Mouse (Mus musculus) frontal cortex, adult (tissue): ENCODE results near the gene Pign.
A peak's percentile ranks its signal among the peaks of the same experiment; 100 is the strongest.

Source experiments
- ATAC-seq: cut with Nextera tagmentation; 2 replicates; pipeline ENCODE4 v1.9.2; 2017; ENCODE audit warnings: mild to moderate bottlenecking, moderate library complexity, mixed read lengths; ENCODE audit not compliant: low TSS enrichment

Pign gene

DNA sequence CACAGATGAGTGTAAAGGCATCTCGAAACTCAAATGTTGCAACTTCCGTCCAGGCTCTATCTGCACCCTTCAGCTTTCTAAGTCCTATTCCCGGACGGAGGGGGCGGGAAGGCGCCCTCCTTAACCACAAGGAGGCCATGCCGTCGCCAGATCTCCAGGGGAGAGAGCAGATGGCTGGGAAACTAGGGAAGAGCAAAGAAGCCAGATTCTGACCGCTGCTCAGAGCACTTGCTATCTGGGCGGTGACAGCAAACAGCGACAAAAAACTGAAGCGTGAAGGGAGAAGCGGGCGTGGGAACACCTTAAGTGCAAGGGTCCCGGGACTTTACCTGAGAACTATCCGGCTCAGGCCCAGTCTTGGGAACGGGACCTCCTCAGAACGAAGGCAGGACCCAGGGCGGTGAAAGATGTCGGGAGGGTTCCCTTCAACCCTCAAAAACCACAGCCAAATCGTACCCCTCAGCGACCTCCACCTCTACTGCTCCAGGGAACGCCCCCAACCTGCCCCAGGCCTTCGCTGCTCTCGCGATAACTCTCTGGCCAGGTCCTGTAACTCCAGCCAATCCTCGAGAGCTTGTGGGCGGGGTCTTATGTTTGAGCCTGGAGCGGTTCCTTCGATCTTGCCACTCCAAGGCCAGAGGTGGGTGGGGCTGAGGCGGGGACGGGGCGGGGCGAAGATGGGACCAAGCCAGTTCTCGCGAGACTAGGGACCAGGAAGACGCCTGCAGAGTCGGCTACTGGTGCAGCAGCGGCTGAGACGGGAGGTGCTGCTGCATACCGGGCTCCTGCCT lies at the start of gene Pign, which contains the start of gene Relch:
TSS of gene Pign (minus strand) at position 507 of the 791 bp plus-strand sequence.
TSS of gene Relch (plus strand) at position 691 of the 791 bp plus-strand sequence.
- peak; percentile 93 for ATAC-seq

DNA sequence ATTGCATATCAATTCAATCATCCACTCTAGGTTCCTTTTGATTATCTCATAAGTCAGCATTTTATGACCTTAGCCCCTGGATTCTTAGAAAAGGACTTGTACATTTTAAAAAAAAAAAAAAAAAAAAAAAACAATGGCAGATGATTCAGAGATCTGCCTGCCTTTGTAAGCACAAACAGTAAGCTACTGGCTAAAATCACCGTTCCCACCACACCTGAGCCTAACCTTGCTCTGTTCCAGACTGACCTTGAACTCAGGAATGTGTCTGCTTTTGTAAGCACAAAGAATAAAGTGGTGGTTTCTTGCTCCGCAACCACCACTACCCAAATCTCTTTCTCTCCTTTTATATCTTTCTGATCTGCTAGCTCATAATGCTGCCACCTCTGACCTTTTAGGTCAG lies 49.3 kb upstream of the Pign start:
- ATAC-seq: no peak

DNA sequence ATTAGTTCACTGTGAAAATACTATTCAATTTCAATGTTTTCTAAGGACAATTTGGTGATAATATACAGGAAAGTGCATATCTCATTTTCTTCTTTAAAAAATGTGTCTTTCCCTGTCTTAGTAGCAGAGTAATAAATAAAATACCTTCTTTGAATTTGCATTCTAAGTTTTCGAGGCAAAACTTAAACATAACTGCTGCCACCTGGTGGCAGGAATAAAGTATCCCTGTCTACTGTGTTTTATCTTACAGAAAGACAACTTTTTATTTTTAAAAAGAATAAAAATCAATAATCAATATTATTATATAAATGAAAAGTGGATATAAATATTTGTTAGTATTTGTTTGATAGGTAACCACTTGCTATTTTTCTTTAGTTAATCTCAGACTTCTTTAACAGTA lies 47.8 kb upstream of the Pign start:
- ATAC-seq: no peak

DNA sequence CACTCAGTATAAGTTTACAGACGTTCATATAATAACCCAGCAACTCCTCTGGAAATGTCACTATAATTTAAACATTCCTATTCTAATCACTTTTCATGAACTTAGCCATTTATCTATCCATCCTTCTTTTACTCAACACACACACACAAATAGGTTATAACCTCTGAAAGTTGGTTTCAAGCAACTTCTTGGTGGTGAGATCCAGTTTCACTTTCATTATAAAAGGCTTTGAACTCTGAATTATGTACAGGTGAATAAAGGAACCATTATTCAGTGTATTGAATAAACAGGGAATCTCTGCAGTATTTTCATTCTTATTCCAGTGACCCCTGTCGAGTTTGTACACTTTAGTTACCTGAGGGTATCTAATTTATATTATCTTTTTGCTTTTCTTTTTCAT lies 45.9 kb upstream of the Pign start:
- ATAC-seq: no peak

DNA sequence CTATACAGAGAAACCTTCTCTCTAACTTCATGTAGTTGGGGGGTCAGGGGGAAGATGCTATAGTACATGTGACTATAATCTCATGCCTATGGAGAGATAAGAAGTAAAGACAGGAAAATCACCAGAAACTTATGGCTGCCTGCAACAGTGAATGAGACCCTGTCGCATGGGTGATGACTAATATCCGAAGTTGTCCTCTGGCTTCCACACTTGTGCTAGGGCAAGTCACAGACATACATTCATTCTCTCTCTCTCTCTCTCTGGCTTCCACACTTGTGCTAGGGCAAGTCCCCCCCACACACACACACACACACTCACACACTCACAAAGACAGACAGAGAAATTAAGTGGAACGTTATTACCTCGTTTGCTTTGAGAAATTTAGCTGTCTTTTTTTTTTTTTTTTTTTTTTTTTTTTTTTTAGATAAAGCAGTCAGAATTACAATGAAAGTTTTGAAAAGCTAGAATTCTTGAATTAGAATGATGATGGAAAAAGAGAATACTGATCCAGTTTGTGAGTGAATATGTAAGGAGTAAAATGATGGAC lies 37.6 kb upstream of the Pign start:
- no peak for ATAC-seq

DNA sequence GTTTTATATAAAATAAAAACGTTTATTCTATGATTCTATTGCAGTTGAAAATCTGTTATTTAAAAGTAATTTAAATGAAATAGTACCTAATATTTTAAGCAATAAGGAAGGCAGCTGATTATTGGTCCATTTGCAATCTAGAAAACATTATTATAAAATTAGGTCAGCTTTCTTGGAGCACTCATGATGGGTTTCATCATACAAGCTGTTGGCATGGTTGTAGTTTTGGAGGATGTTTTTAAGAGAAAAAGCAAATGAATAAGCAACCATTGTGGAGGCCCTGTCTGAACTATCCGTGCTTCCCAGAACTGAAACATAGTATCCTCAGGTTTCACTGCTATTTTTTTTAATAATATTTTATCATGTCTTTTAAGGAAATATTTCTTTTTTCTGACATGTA lies 32.1 kb upstream of the Pign start:
- ATAC-seq: no peak

DNA sequence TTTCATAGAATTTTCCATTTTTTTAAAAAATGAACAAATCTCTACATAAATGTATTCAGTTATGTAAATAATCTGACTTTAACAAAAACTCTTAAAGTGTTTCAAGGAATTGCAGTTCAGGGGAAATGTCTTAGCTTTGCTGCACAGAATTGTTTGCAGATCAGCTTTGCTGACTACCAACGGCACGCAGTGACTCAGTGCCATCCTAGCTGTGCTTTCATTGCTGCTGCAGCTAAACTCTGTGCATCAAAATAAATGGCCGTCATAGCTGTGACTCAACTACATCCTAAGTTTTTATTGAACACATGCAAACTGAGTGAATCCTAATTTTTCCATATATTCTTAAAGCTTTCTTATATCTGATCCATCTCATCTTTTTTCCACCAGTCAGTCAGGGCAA lies 22.0 kb upstream of the Pign start:
- ATAC-seq: peak; percentile 92

DNA sequence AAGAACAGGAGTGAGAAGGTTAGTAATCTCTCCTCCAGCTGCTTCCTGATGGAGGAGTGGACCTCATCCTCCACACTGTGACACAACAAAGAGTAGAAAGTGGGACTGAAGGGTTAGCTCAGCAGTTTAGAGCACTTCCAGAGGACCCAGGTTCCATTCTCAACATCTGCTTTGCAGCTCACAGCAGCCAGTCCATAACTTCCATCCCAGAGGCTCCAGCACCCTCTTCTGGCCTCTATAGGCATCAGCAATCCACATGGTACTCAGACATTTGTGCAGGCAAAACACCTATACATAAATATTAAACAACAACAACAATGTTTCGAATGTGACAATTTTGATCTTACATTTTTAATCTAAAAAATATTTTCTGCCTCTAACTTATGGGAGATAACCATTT lies 17.1 kb upstream of the Pign start:
- ATAC-seq: no peak

DNA sequence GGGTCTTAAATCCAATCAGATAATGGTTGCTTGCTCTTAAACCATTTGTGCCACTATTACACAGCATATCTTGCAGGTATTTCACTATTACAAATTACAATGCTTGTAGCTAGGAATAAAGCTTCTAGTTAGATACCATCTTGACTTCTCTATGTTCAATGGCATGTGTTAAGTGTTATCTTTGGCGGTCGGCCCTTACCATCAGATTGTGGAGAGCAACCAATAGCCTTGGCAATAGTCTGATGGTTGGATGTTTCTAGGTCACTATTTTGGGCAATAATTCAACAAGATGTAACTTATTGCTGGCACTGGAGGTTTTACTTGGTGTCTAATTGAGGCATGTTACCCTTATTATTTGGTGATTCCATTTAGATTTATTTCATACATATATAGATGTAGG lies 11.3 kb upstream of the Pign start:
- ATAC-seq: no peak

DNA sequence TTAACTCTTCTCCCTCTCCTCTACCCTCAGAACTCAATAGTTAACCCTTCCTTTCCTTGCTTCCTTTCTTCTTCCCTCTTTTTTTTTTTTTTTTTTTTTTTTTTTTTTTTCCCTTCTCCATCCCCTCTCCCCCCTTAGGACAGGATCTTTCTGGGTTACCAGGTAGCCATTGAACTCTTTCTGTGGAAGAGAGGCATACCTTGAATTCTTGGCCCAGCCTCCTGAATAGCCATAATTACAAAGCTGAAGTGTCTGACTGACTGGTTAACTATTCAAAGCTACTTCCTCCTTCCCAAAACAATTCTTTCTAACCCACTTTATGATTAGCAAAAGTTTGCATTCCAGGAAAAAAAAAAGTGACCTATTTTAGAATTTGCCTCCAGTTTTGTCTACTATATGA lies 6.2 kb upstream of the Pign start:
- ATAC-seq: no peak

DNA sequence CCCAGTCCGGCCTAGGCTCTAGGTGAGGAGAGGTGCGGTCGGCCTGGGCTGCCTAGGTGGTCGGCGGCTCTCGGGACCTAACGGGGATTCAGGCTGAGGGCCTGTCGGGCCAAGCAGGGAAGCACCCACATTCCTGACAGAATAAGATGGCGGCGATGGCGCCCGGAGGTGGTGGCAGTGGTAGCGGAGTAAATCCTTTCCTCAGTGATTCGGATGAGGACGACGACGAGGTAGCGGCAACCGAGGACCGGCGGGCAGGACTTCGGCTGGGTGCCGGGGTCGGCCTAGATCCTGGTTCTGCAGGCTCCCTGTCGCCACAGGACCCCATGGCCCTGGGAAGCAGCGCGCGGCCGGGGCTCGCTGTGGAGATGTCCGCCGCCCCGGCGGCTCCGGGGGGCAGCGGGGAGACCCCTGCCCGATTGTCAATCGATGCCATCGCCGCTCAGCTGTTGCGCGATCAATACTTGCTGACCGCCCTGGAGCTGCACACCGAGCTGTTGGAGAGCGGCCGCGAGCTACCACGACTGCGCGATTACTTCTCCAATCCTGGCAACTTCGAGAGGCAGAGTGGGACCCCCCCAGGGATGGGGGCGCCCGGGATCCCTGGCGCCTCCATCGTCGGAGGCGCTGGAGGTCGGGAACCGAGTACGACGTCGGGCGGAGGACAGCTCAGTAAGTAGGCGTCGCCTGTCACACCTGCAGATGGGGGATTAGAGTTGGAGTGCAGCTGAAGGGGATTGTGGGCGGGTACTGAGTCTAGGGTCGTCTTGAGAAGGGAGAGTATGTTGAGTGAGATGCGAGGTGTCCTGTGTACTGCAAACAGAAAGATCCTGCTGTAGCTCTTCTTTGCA lies 710 bp upstream of the Pign start:
- peak; percentile 3 for ATAC-seq

DNA sequence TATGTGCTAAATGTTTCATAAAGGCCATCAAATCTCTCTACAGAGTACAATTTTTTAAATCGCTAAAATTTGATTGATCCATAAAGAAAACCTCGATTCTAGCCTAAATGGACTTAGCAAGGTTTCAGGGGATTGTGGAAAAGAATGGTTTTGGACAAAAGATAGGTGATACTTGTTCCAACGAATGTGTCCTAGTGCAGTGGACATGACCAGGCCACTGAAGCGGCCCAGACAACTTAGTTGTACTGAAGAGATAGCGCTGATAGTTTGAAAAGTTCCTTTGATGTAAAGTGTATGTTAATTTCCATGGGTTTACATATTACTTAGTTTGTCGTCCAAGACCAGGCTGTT lies 682 bp downstream of the Pign start:
- ATAC-seq: no peak

DNA sequence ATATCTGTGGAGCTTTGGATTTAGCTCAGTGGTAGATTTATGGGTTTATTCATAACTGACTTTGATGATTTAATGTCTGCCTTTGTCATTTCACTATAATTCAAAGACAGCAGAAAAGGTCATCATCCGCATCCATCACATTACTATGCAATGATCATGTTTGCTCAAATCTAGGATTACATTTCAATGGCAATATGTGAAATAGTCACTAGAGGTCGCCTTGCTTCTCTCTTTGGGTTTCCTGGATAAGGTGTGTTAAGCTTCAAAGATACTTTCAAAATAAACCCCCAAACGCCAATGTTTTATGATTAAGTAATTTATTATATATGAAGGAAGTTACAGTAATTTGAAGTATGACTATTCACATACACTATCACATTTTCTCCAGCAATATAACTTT lies 3.5 kb downstream of the Pign start:
- no peak for ATAC-seq

DNA sequence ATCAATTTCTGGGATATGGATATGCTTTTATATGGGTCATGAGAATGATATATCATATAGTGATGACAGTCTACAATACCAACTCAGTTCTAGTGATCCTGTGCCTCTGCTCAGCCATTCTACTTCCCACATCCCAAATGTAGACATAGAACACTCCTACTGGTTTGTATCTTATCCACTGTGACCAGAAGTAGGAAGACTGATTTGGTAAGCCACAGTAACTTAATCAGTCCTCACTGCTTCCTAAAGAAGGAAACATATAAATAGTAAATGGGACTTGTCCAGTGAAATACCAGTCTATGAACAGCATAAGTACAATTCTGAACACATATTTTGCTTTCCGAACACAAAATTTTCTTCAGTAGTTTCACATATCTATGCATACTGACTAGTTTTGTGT lies 9.5 kb downstream of the Pign start:
- no peak for ATAC-seq

DNA sequence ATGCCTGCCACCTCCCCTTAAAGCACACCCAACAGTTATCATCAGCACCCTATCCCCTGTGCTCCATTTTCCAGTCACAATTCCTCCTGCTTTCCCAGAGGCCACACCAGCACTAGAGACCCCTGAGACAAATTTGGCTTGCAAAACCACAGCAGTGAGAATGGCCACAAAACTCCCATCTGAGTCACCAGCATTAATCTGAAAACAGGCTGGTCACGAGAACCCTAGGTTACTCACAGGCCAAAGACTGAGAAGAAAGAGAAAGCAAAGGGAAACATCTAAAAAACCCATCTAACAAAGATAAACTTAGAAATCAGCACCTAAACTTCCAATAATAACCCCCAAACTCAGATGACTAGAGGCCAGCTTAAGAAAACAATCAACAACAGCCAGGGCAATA lies 12.8 kb downstream of the Pign start:
- no peak for ATAC-seq

DNA sequence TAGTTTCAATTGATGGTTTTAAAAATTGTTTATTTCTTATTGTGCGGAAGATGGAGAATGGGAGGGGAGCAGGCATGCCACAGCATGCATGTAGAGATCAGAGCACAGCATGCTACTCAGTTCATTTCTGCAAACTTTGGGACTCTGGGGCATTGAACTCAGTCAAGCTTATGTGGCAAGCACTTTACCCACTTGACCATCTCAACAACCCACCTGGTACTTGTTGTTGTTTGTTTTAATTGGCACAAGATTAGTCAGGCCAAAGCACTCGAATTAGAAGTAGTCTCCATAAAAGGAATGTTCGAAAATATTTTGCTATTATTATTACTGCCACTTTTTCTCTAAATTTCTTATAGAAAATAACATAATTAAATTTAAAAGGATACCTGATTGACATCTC lies 19.4 kb downstream of the Pign start:
- ATAC-seq: no peak

DNA sequence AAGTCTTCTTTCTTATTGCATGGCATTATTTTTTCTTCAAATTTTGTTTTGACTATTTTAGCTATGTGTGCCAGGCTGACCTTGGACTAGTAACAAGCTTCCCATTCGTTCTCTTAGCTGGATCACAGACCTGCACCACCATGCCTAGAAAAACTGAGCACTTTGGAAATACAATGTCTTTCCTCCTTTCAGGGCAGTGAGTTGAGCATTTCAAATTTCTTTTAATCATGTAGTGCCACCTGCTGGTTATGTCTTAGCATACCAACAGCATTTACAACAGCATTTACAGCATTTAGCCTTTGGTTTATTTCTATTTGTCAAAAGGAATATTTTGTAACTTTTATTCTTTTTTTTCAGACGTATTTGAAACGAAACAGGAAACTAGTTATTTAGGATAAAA lies 33.0 kb downstream of the Pign start:
- ATAC-seq: peak; percentile 93

DNA sequence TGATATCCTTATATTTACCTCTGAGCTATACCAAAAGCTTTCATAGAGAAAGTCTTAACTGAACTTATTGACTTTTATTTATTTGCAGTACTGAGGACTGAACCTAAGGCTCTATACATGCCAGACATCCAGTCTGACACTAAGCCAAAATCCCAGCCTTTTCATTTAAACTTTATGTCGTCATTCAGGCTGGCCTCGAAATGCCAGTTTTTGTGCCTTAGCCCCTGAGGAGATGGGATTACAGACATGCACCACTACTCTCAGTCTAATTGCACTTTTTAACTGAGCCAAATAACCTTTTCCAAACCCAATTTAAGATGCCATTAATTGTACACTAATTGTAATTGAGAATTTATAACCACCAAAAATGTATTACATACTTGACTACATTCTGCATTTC lies 73.8 kb downstream of the Pign start:
- ATAC-seq: no peak

DNA sequence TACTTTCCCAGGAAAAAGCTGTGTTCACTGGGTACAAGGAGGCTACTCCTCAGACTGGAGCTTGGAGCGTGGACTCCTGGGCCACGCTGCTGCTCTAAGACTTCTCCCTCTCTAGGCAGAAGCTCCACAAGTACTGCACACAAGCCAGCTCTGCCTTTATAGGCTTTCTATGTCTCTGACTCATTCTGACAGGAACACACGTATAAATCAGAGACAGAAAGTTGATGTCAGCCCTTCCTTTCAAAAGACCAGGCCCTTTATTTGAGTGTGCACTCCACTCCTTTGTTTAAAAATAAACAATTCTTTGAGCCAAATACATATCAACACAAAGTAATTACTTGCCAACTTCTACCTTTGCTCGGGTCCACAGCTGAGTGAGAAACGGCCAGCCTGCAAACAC lies 74.8 kb downstream of the Pign start:
- no peak for ATAC-seq

DNA sequence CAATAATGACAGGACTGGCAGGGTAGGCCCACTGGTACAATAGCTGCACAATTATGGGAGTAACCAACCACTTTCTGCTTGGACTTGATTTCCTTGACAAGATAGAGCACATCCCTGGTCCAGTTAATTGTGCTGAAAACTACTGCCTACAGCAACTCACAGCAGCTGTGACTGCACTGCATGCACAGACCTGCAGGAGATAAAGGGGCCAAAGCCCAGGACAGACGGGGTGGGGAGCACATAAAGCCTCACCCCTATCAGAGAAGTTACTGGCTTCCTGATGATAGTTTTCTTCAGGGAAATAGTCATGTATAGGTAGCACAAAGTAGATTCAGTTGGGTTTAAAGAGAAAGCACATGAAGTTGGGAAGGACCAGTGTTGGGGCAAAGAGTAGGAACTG lies 80.7 kb downstream of the Pign start:
- no peak for ATAC-seq

DNA sequence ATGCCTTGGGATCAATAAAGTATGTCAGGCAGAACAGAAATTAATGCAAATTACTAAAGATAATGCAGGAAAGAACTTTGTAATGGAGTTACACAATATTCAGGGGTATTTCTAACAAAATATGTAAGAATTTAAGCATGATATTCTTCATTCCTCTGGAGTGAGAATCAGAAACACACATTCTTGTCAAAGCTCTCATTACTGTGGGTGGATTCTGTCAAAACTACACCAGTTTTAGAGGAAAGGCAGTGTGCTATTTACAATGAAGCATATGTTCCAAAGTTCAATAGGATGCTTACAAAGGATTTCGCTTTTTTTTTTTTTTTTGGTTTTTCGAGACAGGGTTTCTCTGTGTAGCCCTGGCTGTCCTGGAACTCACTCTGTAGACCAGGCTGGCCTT lies 82.6 kb downstream of the Pign start:
- peak; percentile 98 for ATAC-seq

DNA sequence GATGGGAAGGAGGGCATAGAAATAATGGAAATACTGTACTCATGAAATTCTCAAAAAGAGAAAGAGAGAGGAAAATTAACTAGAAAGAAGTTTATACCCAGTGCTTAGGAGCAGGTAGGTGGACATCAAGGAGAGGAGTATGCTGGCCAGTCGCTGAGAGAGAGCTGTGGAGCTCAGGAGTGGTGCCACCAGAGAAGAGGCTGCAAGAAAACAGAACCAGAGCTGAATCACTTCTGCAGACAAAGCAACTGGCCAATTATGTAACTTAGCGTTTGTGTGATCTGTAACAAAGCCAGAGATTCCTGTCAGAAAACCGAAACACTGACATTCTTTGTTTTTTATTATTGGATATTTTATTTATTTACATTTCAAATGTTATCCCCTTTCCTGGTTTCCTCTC lies 97.4 kb downstream of the Pign start:
- peak; percentile 95 for ATAC-seq

DNA sequence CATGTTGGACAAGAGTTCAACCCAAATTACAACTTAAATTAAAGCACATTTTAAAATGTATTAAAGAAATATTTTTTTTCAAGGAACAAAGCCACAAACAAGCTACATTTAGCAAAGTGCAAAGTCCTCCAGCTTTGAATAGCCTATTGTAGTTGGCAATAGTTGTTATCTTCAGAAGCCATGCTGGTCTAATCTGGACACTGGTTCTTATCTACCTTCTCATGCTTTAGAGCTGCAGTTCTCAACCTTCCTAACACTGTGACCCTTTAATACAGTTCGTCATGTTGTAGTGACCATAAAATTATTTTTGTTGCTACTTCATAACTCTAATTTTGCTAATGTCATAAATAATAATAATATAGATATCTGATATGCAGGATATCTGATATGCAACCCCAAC lies 99.2 kb downstream of the Pign start:
- ATAC-seq: no peak
